Mouse (Mus musculus): ENCODE data around the gene Ripply2. TPM values are rescaled to one million over a fixed set of nuclear protein-coding genes. Genes with fewer than 3 reads are reported as not detected.
"Not testable (repeated sequence)": the region's sequence is repeated elsewhere in the genome, so short reads cannot be mapped to it uniquely, and the experiment has no call there.

Ripply2 gene
- not detected in 2 replicates for polyA plus RNA-seq (2014; fragmentation: Nextera tagmentation; extraction: Ambion mirVana)

- Histone ChIP-seq H3K4me1 (replicated peaks; ENCODE audit: control insufficient read depth, insufficient read depth, low read length) (no peaks in the 10 kb centered on the region), H3K36me3 (ENCODE audit: control insufficient read depth, insufficient read depth, low read length) (no peaks in the 10 kb centered on the region), H3K27me3 (replicated peaks; ENCODE audit: control insufficient read depth, insufficient read depth, low read length) (peaks cover 33% of the 10 kb centered on the region), H3K9me3 (ENCODE audit: control insufficient read depth, low read length) (no peaks in the 10 kb centered on the region), H3K9ac (ENCODE audit: low read depth, low read length) (no peak within 1 kb of the TSS), H3K4me3 (ENCODE audit: low read depth, low read length) (peak within 1 kb of the TSS; percentile 46), H3K27ac (ENCODE audit: low read depth, low read length) (no peak within 1 kb of the TSS), H3K4me2 (peak within 1 kb of the TSS; percentile 76)
- WGBS, result 2% methylated on average over 65 of the region's 71 CpGs
- DNase-seq (ENCODE audit: low spot score) (peak; percentile 37), ATAC-seq (replicated peaks; ENCODE audit: low FRiP score) (peak; percentile 54; the same call in 1 of the 2 replicates)
These were observed at the start of gene Ripply2 for GRCm38 (mm10) chr9:87015288-87015937. Ripply2 (plus strand) TSS chr9:87015537.

GRCm38 (mm10) chr9:86972471-86972870 lies 42.9 kb upstream of the Ripply2 start:
- not testable (repeated sequence) for H3K4me2 ChIP-seq; H3K4me1 ChIP-seq (replicated peaks; ENCODE audit: control insufficient read depth, insufficient read depth, low read length); H3K27me3 ChIP-seq (replicated peaks; ENCODE audit: control insufficient read depth, insufficient read depth, low read length); H3K4me3 ChIP-seq (ENCODE audit: low read depth, low read length); ATAC-seq (replicated peaks; ENCODE audit: low FRiP score); H3K9ac ChIP-seq (ENCODE audit: low read depth, low read length); H3K27ac ChIP-seq (ENCODE audit: low read depth, low read length); H3K9me3 ChIP-seq (ENCODE audit: control insufficient read depth, low read length); H3K36me3 ChIP-seq (ENCODE audit: control insufficient read depth, insufficient read depth, low read length); DNase-seq (ENCODE audit: low spot score)

GRCm38 (mm10) chr9:86973562-86973961 lies 41.8 kb upstream of the Ripply2 start:
- no peaks in the 10 kb centered on the region for H3K36me3 ChIP-seq (ENCODE audit: control insufficient read depth, insufficient read depth, low read length)
- H3K4me3 ChIP-seq (ENCODE audit: low read depth, low read length), result no peak overlapping the region
- no peaks in the 10 kb centered on the region for H3K9me3 ChIP-seq (ENCODE audit: control insufficient read depth, low read length)
- H3K9ac ChIP-seq (ENCODE audit: low read depth, low read length), result no peak overlapping the region
- H3K4me1 ChIP-seq (replicated peaks; ENCODE audit: control insufficient read depth, insufficient read depth, low read length), result no peaks in the 10 kb centered on the region
- no peak for ATAC-seq (replicated peaks; ENCODE audit: low FRiP score)
- H3K4me2 ChIP-seq, result no peak overlapping the region
- no peak for DNase-seq (ENCODE audit: low spot score)
- WGBS, result 63% methylated on average over 4 of the region's 4 CpGs
- no peak overlapping the region for H3K27ac ChIP-seq (ENCODE audit: low read depth, low read length)
- H3K27me3 ChIP-seq (replicated peaks; ENCODE audit: control insufficient read depth, insufficient read depth, low read length), result no peaks in the 10 kb centered on the region

DNA sequence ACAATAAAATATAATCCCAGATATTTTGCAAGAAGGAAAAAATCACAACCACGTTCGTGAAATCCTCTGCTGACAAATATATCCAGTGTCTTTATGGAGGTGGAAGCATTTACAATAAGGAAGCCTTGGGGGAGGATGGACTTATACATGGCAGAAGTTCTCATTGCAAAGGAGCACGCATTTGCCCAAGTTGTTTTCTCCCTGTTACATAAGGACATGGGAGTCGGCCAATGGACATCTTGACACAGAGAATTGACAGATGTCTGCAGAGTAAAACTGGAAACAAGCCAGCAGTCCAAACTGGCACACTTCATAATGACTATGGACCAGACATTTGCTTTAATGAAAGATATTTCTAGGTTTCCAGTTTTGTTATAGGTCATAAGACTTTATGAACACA lies 38.4 kb upstream of the Ripply2 start:
- Histone ChIP-seq H3K4me2 (no peak overlapping the region), H3K4me1 (replicated peaks; ENCODE audit: control insufficient read depth, insufficient read depth, low read length) (no peaks in the 10 kb centered on the region), H3K27ac (ENCODE audit: low read depth, low read length) (no peak overlapping the region), H3K9ac (ENCODE audit: low read depth, low read length) (no peak overlapping the region), H3K27me3 (replicated peaks; ENCODE audit: control insufficient read depth, insufficient read depth, low read length) (no peaks in the 10 kb centered on the region), H3K9me3 (ENCODE audit: control insufficient read depth, low read length) (no peaks in the 10 kb centered on the region), H3K36me3 (ENCODE audit: control insufficient read depth, insufficient read depth, low read length) (no peaks in the 10 kb centered on the region), H3K4me3 (ENCODE audit: low read depth, low read length) (no peak overlapping the region)
- ATAC-seq (replicated peaks; ENCODE audit: low FRiP score) (no peak), DNase-seq (ENCODE audit: low spot score) (no peak)
- 79% methylated on average over 4 of the region's 4 CpGs for WGBS

- Histone ChIP-seq H3K27ac (ENCODE audit: low read depth, low read length) (no peak overlapping the region), H3K4me2 (no peak overlapping the region), H3K9ac (ENCODE audit: low read depth, low read length) (no peak overlapping the region), H3K4me3 (ENCODE audit: low read depth, low read length) (no peak overlapping the region), H3K36me3 (ENCODE audit: control insufficient read depth, insufficient read depth, low read length) (no peaks in the 10 kb centered on the region), H3K27me3 (replicated peaks; ENCODE audit: control insufficient read depth, insufficient read depth, low read length) (no peaks in the 10 kb centered on the region), H3K4me1 (replicated peaks; ENCODE audit: control insufficient read depth, insufficient read depth, low read length) (no peaks in the 10 kb centered on the region), H3K9me3 (ENCODE audit: control insufficient read depth, low read length) (no peaks in the 10 kb centered on the region)
- ATAC-seq (replicated peaks; ENCODE audit: low FRiP score), result no peak
- WGBS, result 55% methylated on average over 7 of the region's 7 CpGs
- no peak for DNase-seq (ENCODE audit: low spot score)
These were observed 37.0 kb upstream of the Ripply2 start for GRCm38 (mm10) chr9:86978257-86978907.

- Histone ChIP-seq H3K4me2 (no peak overlapping the region), H3K9me3 (ENCODE audit: control insufficient read depth, low read length) (no peaks in the 10 kb centered on the region), H3K27me3 (replicated peaks; ENCODE audit: control insufficient read depth, insufficient read depth, low read length) (no peaks in the 10 kb centered on the region), H3K36me3 (ENCODE audit: control insufficient read depth, insufficient read depth, low read length) (no peaks in the 10 kb centered on the region), H3K27ac (ENCODE audit: low read depth, low read length) (no peak overlapping the region), H3K4me1 (replicated peaks; ENCODE audit: control insufficient read depth, insufficient read depth, low read length) (no peaks in the 10 kb centered on the region), H3K4me3 (ENCODE audit: low read depth, low read length) (no peak overlapping the region), H3K9ac (ENCODE audit: low read depth, low read length) (no peak overlapping the region)
- DNase-seq (ENCODE audit: low spot score) (no peak), ATAC-seq (replicated peaks; ENCODE audit: low FRiP score) (no peak)
These were observed 35.3 kb upstream of the Ripply2 start for GRCm38 (mm10) chr9:86980048-86980447.

DNA sequence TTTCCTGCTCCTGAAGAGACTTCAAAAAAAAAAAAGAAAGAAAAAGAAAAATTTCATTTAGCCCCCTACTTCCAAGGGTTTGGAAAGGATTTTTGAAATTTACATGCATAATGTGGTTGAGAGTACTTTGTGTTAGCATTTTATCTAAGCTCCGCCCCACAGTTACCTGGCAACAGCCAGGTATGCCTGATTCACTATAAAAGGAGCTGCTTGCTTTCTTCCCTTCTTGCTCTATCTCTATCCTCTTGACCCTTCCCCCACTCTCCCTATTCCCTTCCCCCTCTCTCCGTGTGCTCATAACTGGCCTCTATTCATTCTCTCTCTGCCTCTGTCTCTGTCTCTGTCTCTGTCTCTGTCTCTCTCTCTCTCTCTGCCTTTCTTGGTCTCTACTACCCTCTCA lies 34.4 kb upstream of the Ripply2 start:
- DNase-seq (ENCODE audit: low spot score) (no peak), ATAC-seq (replicated peaks; ENCODE audit: low FRiP score) (no peak)
- Histone ChIP-seq H3K27me3 (replicated peaks; ENCODE audit: control insufficient read depth, insufficient read depth, low read length) (no peaks in the 10 kb centered on the region), H3K9ac (ENCODE audit: low read depth, low read length) (no peak overlapping the region), H3K27ac (ENCODE audit: low read depth, low read length) (no peak overlapping the region), H3K4me2 (no peak overlapping the region), H3K4me3 (ENCODE audit: low read depth, low read length) (no peak overlapping the region), H3K9me3 (ENCODE audit: control insufficient read depth, low read length) (no peaks in the 10 kb centered on the region), H3K4me1 (replicated peaks; ENCODE audit: control insufficient read depth, insufficient read depth, low read length) (no peaks in the 10 kb centered on the region), H3K36me3 (ENCODE audit: control insufficient read depth, insufficient read depth, low read length) (no peaks in the 10 kb centered on the region)
- 44% methylated on average over 2 of the region's 2 CpGs for WGBS

DNA sequence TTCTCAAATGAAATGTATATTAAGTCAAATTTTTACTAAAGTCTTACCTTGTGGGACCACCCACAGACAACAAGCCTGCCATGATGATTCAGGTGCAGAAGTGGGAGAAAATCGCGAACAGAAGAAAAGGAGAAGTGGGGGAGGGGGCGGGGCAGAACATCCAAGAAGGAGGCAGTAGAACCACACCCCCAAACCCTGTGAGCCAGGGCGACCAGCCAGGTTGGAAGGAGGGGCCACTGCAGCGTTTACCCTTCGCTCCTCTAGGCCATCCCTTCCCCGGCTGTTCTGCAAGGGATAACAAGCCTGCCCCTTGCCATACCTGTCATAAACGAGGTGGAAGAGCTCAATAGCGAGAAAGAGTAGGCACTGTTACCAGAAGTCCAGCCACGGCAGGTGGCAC lies 33.8 kb upstream of the Ripply2 start:
- DNase-seq (ENCODE audit: low spot score) (no peak), ATAC-seq (replicated peaks; ENCODE audit: low FRiP score) (0 out of 2 replicates have a peak, but pooled peaks have one; percentile 15)
- no peaks in the 10 kb centered on the region for H3K36me3 ChIP-seq (ENCODE audit: control insufficient read depth, insufficient read depth, low read length)
- H3K4me1 ChIP-seq (replicated peaks; ENCODE audit: control insufficient read depth, insufficient read depth, low read length), result no peaks in the 10 kb centered on the region
- H3K27me3 ChIP-seq (replicated peaks; ENCODE audit: control insufficient read depth, insufficient read depth, low read length), result no peaks in the 10 kb centered on the region
- H3K4me2 ChIP-seq, result no peak overlapping the region
- 14% methylated on average over 10 of the region's 10 CpGs for WGBS
- H3K27ac ChIP-seq (ENCODE audit: low read depth, low read length), result no peak overlapping the region
- no peak overlapping the region for H3K4me3 ChIP-seq (ENCODE audit: low read depth, low read length)
- no peak overlapping the region for H3K9ac ChIP-seq (ENCODE audit: low read depth, low read length)
- no peaks in the 10 kb centered on the region for H3K9me3 ChIP-seq (ENCODE audit: control insufficient read depth, low read length)

DNA sequence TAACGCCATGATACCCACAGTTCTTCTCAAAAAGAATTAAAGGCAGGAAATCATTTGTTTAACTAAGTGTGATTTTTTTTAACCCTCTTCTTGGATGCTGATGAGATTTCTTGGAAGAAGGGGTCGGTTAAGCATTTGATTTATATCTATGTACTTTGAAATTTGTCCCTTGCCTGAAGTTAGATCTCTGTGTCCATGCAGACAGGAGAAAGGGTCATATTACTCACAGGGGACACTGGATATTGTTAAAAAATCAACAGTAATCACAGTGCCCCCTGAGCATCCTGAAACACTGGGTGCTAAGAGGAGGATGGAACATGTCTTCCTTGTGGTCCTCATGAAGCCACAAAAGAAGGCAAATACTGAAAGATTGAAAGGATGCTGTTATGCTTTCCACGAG lies 30.8 kb upstream of the Ripply2 start:
- no peaks in the 10 kb centered on the region for H3K9me3 ChIP-seq (ENCODE audit: control insufficient read depth, low read length)
- no peak for ATAC-seq (replicated peaks; ENCODE audit: low FRiP score)
- WGBS, result 61% methylated on average over 3 of the region's 3 CpGs

More for the DNA sequence above, 30.8 kb upstream of the Ripply2 start:
- no peak overlapping the region for H3K4me2 ChIP-seq
- H3K4me1 ChIP-seq (replicated peaks; ENCODE audit: control insufficient read depth, insufficient read depth, low read length), result no peaks in the 10 kb centered on the region
- no peak overlapping the region for H3K27ac ChIP-seq (ENCODE audit: low read depth, low read length)
- no peaks in the 10 kb centered on the region for H3K27me3 ChIP-seq (replicated peaks; ENCODE audit: control insufficient read depth, insufficient read depth, low read length)
- H3K4me3 ChIP-seq (ENCODE audit: low read depth, low read length), result no peak overlapping the region
- no peak overlapping the region for H3K9ac ChIP-seq (ENCODE audit: low read depth, low read length)
- no peaks in the 10 kb centered on the region for H3K36me3 ChIP-seq (ENCODE audit: control insufficient read depth, insufficient read depth, low read length)
- no peak for DNase-seq (ENCODE audit: low spot score)

All from liver, embryonic 11.5 days (tissue).